Mouse (Mus musculus): ENCODE results near the gene Rab26. TPM values are rescaled to one million over a fixed set of nuclear protein-coding genes. Genes with fewer than 3 reads are reported as not detected.
A peak's percentile ranks its signal among the peaks of the same experiment; 100 is the strongest.

Gene Rab26
- total RNA-seq (2021), result under 1 TPM; 0.27 to 0.38 TPM

- no peak for DNase-seq
Observed at GRCm38 (mm10) chr17:24534160-24534718, at the start of gene Rab26. TSS of gene Rab26 (minus strand) at chr17:24534210.

- DNase-seq, result no peak
Observed at GRCm38 (mm10) chr17:24580287-24580686, 46.3 kb upstream of the Rab26 start.

GRCm38 (mm10) chr17:24579532-24579931 lies 45.5 kb upstream of the Rab26 start:
- DNase-seq, result no peak

- DNase-seq, result no peak
Observed at GRCm38 (mm10) chr17:24573811-24574210, 39.8 kb upstream of the Rab26 start.

DNA sequence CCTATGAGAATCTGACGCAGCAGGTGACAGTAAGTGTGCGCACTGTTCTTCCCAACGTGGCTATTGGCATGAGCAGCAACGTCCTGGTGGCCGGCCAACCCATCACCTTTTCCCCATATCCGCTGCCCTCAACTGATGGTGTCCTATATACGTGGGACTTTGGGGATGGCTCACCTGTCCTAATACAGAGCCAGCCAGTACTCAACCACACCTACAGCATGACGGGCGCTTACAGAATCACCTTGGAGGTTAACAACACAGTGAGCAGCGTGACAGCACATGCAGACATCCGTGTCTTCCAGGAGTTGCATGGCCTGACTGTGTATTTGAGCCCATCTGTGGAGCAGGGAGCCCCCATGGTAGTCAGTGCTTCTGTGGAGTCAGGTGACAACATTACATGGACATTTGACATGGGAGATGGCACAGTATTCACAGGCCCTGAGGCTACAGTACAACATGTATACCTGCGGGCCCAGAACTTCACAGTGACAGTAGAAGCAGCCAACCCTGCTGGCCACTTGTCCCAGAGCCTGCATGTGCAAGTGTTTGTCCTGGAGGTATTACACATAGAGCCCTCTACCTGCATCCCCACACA lies 38.7 kb upstream of the Rab26 start:
- no peak for DNase-seq

- no peak for DNase-seq
Observed at GRCm38 (mm10) chr17:24569837-24570236, 35.8 kb upstream of the Rab26 start.

DNA sequence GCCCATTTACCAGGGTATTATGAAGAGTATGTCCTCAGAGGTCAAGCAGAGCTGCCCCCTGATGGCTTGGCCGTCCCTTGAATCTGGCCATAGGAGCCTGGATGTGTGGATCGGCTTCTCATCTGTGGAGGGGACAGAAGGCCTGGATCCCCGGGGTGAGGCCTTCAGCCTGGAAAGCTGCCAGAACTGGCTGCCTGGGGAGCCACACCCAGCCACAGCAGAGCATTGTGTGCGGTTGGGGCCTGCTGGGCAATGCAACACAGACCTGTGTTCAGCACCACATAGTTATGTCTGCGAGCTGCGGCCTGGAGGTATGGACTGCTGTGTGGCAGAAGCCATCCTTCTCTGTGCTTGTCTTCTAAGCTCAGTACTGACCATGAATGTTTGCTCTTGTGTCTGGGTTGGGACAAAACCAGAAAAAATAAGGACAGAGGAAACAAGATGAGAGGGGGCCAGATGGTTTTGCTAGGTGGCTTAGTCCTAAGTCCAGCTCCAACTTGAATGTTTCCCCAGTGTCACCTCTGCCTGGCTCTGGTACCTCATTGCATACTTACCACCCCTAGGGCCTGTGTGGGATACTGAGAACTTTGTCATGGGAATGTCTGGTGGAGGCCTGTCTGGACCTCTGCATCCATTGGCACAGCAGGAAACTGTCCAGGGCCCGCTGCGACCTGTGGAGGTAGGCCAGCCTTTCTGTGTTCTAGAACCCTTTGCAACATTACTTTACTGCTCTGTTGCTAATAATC lies 33.2 kb upstream of the Rab26 start:
- peak; percentile 64 for DNase-seq

GRCm38 (mm10) chr17:24565792-24566191 lies 31.8 kb upstream of the Rab26 start:
- DNase-seq, result no peak

DNA sequence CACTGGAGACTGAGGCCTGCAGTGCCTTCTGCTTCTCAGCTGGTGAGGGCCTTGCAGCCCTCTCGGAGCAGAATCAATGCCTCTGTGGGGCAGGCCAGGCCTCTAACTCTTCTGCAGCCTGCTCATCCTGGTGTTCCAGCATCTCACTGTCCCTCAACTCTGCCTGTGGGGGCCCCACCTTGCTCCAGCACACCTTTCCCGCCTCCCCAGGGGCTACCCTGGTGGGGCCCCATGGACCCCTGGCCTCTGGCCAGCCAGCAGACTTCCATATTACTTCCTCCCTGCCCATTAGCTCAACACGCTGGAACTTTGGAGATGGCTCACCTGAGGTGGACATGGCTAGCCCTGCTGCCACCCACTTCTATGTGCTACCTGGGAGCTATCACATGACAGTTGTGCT lies 31.1 kb upstream of the Rab26 start:
- no peak for DNase-seq

DNA sequence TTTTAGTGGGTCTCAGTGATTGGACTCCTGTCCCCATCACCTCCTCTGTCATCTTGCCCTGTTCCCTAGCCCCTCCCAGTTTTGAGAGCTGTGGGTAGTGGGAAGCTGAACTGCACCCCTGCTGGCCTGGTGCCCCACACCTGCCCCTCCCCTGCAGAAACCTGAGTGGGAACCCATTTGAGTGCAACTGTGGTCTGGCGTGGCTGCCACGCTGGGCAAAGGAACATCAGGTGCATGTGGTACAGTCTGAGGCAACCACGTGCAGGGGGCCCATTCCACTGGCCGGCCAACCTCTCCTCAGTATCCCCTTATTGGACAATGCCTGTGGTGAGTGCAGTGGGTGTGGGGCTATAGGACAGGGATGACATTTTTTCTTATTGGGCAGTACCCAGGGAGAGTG lies 30.4 kb upstream of the Rab26 start:
- no peak for DNase-seq

- DNase-seq, result no peak
Observed at GRCm38 (mm10) chr17:24563638-24564037, 29.6 kb upstream of the Rab26 start.

DNA sequence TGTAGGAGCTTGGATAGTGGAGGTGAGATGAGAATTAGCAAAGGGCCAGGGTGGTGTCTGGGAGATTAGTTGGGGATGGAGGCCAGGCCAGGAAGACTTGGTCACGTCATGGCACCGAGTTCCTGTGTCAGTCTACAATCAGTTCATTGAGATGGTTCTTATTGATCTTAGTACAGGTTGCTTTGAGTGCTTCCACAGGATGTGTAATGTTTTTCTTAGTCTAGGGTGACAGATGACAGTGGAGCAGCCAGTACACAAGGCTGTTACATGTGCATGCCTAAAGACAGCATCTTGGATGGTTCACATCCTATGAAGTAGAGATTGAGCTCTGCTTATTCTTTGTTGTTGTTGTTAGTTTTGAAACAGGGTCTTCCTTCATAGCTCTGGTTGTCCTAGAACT lies 27.6 kb upstream of the Rab26 start:
- DNase-seq, result no peak

DNA sequence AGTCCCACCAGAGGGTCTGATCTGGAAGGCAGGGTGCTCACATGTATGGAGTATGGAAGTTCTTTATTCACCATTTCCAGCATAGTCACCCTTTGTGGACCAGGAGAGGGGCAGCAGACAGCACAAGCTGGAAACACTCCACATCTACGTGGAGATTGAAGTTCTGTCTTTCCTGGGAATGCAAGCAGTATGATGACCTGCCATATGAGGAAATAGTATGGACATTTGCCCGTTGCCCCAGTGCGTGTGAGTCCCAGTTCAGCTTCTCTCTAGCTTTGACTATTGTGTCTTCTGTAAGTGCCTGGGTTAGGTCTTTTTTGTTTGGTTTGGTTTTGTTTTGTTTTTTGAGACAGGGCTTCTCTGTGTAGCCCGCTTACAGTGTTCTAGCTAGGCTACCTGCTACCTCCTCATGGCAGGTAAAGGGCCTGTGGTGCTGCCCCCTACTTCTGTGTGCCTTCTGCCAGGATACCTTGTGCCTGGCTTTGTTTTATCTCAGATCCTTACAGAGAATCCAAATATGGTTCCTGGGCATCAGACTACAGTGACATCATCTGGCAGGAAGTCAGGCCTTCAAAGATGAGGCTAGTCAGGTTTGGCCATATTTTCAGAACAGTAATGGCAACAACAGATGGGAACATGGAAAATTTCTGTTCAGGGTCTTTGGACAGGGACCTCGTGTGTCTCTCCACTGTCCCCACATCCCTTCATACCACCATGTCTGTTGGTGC lies 26.5 kb upstream of the Rab26 start:
- DNase-seq, result peak; percentile 36

GRCm38 (mm10) chr17:24559146-24559545 lies 25.1 kb upstream of the Rab26 start:
- peak; percentile 53 for DNase-seq

DNA sequence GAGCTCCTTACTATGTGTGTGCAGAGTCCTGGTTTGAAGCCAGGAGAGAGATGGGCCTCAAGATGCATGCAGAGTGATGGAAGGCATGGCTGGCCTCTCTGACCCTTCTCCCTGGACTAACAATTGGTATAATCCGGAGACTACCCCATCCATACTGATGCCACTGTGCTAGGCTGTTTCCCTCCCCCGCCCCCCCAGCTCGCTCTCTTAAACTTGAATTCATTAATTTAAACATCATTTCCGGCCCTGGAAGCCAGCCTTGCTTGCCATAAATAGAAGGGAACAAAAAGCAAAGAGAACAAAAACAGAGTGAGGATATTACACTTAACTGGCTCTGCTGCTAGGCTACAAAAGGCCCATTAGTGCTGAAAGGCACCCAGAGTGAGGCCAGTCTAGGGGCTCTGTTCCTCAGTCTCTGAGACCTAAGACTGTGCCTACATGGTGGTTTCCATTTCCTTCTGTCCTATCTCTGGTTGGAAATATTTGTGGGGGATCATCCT lies 24.6 kb upstream of the Rab26 start:
- DNase-seq, result peak; percentile 47

GRCm38 (mm10) chr17:24557091-24557490 lies 23.1 kb upstream of the Rab26 start:
- peak; percentile 54 for DNase-seq

- DNase-seq, result peak; percentile 18
Observed at GRCm38 (mm10) chr17:24551050-24551444, 17.0 kb upstream of the Rab26 start.

DNA sequence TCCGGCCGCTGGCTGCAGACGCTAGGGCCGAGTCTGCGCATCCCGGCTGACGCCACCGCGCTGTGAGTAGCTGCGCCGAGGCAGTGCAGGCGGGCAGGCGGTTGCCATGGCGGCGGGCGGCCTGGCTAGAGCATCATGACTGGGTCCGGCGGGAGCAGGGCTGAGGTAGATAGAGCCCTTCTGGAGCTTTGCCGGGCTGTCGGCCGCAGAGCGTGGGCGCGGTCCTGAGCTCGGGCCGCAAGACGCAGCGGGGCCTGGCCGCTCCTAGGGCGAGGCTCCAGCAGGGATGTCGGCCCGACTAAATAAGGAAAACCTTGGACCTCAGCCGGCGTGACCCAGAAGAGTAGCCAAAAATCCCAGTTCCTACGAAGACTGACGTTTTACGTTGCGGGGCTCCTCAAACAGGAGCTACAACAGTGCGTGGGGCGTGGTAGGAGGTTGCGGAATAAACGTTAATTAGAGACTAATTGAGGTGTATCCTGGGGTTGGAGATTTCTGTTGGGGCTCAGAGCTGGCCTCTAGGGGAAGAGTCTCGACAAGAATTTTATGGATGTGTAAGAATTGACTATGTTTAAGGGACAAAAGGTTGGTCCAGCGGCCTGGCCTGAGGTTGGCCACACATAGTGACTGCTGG lies 16.5 kb upstream of the Rab26 start:
- peak; percentile 81 for DNase-seq

- DNase-seq, result peak; percentile 99
Observed at GRCm38 (mm10) chr17:24549618-24550415, 15.8 kb upstream of the Rab26 start, which contains the start of gene Pkd1. TSS of gene Pkd1 (plus strand) at chr17:24549834.

DNA sequence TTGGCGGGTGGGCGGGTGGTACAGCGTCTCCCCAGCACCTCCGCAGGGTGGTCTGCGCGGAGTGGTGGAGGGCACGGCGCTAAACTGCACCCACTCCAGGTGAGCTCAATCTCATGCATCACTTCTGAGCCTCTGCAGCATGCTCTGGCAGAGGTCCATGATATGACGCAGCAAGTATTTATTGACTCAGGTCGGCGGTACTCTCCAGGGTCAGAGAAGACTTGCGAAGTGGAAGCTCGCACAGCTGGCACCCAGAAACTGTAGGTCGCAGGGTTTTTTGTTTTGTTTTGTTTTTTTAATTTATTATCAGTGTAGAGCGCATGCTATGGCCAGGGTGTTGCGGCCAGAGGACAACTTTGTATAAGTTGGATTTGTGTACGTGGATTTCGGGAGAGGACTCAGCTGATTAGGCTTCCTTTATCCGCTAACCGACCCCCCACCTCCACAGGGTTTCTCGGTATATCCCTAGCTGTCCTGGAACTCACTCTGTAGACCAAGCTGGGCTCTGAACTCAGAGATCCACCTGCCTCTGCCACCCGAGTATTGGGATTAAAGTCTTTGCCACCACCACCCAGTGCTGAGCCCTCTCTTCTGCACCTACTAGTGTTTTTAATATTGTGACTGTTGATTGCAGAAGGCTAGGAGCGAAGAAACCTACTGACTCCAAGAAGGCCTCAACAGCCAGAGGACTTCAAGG lies 15.1 kb upstream of the Rab26 start:
- peak; percentile 63 for DNase-seq

DNA sequence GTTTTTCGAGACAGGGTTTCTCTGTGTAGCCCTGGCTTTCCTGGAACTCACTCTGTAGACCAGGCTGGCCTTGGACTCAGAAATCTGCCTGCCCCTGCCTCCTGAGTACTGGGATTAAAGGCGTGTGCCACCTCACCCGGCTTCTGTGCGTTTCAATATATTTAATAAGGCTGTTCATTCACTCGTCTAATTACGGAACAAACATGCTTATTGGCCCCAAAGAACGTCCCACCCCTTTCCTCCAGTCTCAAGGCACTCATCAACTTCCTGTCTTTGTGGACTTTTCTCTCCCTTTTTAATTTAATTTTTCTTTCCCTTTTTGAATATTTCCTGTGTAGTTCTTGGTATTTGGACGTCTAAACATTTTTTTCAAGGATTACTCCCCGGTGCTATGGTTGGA lies 14.4 kb upstream of the Rab26 start:
- DNase-seq, result peak; percentile 5

Data from heart, postnatal 4 days (tissue).